Mouse (Mus musculus): ENCODE data around the gene Gpam.

Gpam gene

GRCm38 (mm10) chr19:55103081-55103830 is 23.8 kb downstream of the Gpam start:
- DNase-seq (ENCODE audit: low spot score in 2 of 2) = peak; percentile 28 to 52

- DNase-seq (ENCODE audit: low spot score in 2 of 2) = no peak
Measured at GRCm38 (mm10) chr19:55101659-55102058, 25.4 kb downstream of the Gpam start.

GRCm38 (mm10) chr19:55100227-55101140 is 26.6 kb downstream of the Gpam start:
- no peak for DNase-seq (ENCODE audit: low spot score in 2 of 2)

- peak; percentile 79 to 87 for DNase-seq (ENCODE audit: low spot score in 2 of 2)
Measured at GRCm38 (mm10) chr19:55099184-55100160, 27.6 kb downstream of the Gpam start.

GRCm38 (mm10) chr19:55098409-55099183 is 28.4 kb downstream of the Gpam start:
- peak in 1 of 2 experiments; percentile 15 for DNase-seq (ENCODE audit: low spot score in 2 of 2)

- no peak for DNase-seq (ENCODE audit: low spot score in 2 of 2)
Measured at GRCm38 (mm10) chr19:55097396-55097967, 29.6 kb downstream of the Gpam start.

DNA sequence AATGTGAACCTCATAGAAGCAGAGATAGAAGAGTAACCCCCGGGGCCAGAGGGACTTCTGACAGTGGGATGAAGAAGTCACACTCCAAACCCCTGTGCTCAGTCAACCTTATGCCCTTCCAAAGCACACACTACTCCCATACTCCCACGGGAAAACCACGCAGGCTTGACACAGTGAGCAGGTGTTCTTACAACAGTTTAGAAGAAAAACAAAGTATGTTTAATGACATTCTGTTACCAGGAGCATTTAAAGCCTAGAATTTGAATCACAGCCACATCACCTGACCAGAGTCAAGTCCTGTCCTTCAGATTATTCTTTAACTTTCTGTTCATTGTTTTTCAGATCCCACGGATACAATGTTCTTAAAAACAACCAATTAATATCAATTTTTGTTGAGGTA is 30.4 kb downstream of the Gpam start:
- no peak for DNase-seq (ENCODE audit: low spot score in 2 of 2)

GRCm38 (mm10) chr19:55095547-55095946 is 31.5 kb downstream of the Gpam start:
- DNase-seq (ENCODE audit: low spot score in 2 of 2) = no peak

DNA sequence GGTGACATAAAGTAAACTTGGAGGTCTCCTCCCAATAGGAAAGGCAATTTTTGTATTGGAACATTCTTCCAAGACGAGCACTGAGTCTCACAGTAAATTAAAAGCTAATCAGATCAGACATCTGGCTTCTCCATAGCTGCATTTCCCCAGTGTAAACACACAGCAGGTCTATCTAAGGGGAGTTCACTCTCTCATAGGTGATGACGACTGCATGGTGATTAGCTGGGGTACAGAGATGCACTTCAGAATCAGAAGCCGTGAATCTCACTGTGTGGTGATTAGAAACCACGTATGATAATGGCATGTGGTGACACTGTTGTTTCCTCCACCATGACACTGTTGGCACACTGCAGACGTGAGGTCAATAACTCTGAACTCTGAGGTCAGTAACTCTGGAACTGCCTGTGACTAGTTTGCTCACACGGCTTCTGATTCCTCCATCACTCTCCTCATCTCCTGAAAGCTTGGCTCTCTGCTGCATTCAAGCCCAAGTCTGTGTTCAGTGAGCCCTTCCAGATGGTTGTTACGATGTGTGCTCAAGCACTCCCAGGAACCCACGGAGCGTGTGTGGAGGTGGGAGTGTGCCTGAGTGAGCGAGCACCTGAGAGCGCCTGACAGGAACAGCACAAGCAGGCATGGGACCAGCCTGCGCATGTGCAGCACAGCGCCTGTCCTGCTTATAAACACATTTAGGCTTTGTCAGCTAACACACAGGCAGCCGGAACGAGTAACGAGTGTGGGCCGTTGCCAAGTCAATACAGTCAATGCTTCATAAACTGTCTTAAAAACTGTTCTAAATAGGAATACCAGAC is 35.2 kb downstream of the Gpam start:
- DNase-seq (ENCODE audit: low spot score in 2 of 2) = peak; percentile 46 to 47

GRCm38 (mm10) chr19:55090885-55091284 is 36.2 kb downstream of the Gpam start:
- DNase-seq (ENCODE audit: low spot score in 2 of 2) = no peak

- no peak for DNase-seq (ENCODE audit: low spot score in 2 of 2)
Measured at GRCm38 (mm10) chr19:55090142-55090541, 36.9 kb downstream of the Gpam start.

DNA sequence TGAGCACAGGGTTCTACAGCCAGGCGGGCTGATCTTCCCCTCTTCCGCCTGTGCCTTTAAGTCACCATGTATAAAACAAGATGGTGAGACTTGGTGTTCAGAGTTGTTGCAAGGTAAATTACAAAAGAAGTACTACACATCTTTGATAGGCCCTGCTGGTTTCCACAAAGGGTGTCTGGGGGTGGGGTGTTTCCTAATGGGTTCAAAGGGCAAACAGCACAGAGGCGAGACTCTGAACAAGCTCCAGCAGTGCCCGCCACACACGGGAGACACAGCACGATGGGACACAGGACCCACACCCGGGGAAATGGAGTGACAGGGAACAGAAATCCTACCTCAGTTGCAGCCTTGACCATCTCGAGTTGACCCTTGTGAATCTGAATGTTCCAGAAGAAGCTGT is 39.3 kb downstream of the Gpam start:
- no peak for DNase-seq (ENCODE audit: low spot score in 2 of 2)

DNA sequence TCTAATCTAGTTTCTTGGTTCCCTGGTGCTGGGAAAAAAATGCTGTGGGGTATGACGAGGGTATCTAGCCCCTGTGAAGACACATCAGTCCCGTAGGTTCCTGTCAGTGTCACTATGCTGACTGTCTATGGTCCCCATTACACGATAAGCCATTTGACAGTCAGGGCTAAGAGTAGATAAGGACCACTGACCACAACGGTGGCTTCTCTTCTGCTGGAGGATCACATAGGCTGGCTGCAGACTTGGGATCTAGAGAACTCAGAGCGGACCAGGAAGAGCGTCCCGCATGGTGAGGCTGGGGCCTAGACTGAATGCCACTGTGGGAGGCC is 41.2 kb downstream of the Gpam start:
- no peak for DNase-seq (ENCODE audit: low spot score in 2 of 2)

DNA sequence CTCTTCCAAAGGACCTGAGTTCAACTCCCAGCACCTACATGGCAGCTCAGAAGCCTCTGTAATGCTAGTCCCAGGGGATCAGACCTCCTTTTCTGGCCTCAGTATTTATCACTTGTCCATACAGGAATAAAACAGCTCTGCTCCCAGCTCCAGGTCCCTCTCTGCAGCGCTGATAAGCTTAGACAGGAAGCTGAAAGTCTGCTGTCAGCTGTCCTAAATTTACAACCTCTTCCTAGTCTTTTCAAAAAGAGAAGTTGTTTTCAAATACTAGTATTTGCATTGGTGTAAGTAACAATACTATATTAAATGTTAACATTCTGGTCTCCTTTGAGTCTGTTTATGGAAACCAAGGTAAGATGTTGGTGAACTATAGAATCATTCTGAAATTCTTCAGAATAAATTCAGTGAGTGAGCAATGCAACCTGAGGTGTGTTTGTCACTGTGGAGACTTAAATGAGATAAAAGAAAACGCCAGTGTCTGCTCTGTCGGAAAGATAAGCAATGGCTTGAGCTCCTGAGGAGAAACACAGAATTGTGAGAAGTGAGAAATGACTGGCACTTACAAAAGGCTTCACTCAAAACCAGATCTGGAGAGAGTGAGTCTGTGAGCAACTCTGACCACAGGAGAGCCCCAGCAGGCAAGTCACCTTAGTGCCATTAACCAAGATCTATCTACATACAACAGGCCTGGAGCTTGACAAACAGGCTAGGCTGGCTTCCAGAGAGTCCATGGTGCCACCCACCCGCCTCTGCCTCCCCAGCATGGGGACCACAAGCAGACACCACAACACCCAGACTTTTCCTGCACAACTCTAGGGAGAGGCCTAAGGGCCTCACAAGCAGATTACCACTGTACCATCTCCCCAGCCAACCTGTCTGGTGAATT is 41.8 kb downstream of the Gpam start:
- DNase-seq (ENCODE audit: low spot score in 2 of 2) = no peak

DNA sequence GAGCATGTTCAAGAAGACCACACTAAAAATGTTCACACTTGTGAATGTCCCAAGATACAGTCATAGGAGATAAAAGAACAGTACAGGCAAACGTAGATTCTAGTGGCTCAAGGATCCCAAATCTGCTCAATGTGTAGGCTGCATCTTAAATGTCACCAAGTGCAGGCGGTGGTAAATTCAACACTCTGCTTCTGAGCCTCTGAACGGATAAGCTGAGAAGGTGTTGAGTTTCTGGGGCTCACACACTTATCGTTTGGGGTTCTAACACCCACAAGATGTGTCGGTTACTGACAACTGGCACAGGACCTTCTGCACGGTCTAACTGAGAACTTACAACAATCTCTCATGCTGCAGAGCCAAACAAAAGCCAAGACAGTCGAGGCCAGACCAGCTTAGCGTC is 50.2 kb downstream of the Gpam start:
- DNase-seq (ENCODE audit: low spot score in 2 of 2) = peak in 1 of 2 experiments; percentile 37

- no peak for DNase-seq (ENCODE audit: low spot score in 2 of 2)
Measured at GRCm38 (mm10) chr19:55073004-55073403, 54.0 kb downstream of the Gpam start.

- peak in 1 of 2 experiments; percentile 68 for DNase-seq (ENCODE audit: low spot score in 2 of 2)
Measured at GRCm38 (mm10) chr19:55069054-55069453, 58.0 kb downstream of the Gpam start.

GRCm38 (mm10) chr19:55063272-55063671 is 63.8 kb downstream of the Gpam start:
- DNase-seq (ENCODE audit: low spot score in 2 of 2) = no peak

DNA sequence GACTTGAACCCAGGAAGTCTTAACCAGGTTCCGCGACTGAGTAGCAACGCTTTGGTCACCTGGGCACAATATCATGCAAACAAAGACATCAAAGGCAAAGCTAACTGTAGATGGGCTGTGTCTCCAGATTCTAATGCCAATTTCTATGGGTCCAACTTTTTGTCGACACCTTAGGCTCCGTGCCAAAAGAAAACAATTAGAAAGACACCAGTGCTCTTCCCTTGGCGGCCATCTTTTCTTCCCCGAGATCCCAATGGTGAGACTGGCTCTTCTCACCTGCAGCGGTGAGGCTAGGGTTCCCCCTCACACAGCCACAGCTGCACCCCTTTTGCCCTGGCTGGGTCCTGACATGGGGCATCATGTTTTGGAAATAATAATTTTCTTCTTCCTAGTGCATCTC is 64.5 kb downstream of the Gpam start:
- DNase-seq (ENCODE audit: low spot score in 2 of 2) = no peak
